Mouse (Mus musculus) ES-Bruce4 (cell line): ENCODE measurements at regions not wholly inside any gene's neighbourhood (a gene's known extent, or its start where the extent isn't known, plus 50 kb on each side); places are given as distances from the start of the nearest gene placed in this dataset.

Source experiments
- H3K27ac ChIP-seq: 2 replicates; pipeline ENCODE4 v1.5.1; 2012; ENCODE audit warnings: low read length, inconsistent platforms; ENCODE audit not compliant: insufficient read depth
- H3K27me3 ChIP-seq: 2 replicates; pipeline ENCODE4 v1.6.1; 2012; ENCODE audit warnings: mild to moderate bottlenecking, low read length, inconsistent platforms; ENCODE audit not compliant: control insufficient read depth, poor library complexity, insufficient read depth, severe bottlenecking
- H3K36me3 ChIP-seq: 2 replicates; pipeline ENCODE4 v1.6.1; 2012; ENCODE audit warnings: inconsistent platforms, mild to moderate bottlenecking, low read length, moderate library complexity; ENCODE audit not compliant: control insufficient read depth, poor library complexity, insufficient read depth, severe bottlenecking
- H3K4me1 ChIP-seq: one replicate; pipeline ENCODE4 v1.8.1; 2011; ENCODE audit warnings: low read length; ENCODE audit not compliant: control insufficient read depth, insufficient read depth
- H3K4me3 ChIP-seq: 2 replicates; pipeline ENCODE4 v1.5.1; 2011; ENCODE audit warnings: low read depth, mild to moderate bottlenecking, low read length
- H3K9ac ChIP-seq: 2 replicates; pipeline ENCODE4 v1.6.1; 2012; ENCODE audit warnings: low read depth, mild to moderate bottlenecking, inconsistent platforms; ENCODE audit not compliant: poor library complexity, severe bottlenecking
- H3K9me3 ChIP-seq: replicated peaks from 2 replicates; pipeline ENCODE4 v1.6.1; 2012; ENCODE audit warnings: mild to moderate bottlenecking, low read length, inconsistent platforms; ENCODE audit not compliant: control insufficient read depth, poor library complexity, insufficient read depth, severe bottlenecking
- CTCF ChIP-seq: IDR thresholded peaks from one replicate; pipeline ENCODE4 v1.8.1; 2011; ENCODE audit warnings: low read depth, low read length
- EP300 ChIP-seq: IDR thresholded peaks from 2 replicates; pipeline ENCODE4 v1.6.1; 2011; ENCODE audit warnings: low read depth, low read length; ENCODE audit not compliant: insufficient read depth
- POLR2A ChIP-seq: IDR thresholded peaks from one replicate; pipeline ENCODE4 v1.8.1; 2011; ENCODE audit warnings: low read length; ENCODE audit not compliant: insufficient read depth

DNA sequence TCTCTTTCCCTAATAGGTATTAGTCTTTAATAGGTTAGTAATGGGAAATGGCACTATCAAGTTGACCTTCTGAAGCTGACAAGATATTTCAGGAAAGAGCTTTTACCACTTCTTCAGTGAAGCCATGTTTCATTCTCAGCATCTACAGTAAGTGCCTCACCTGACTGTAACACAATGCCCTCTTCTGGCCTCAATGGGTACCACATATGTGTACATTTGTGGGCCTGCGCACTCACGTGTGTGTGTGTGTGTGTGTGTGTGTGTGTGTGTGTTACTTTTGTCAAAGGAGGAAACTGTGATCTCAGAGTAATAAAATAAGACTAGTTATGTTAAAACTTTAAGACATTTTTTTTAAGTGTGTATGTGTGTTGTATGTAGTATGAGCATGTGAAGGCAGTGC lies 601.8 kb upstream of the Ddx18 start:
- Histone ChIP-seq H3K4me3 (no peak overlapping the region), H3K27me3 (no peaks in the 10 kb centered on the region), H3K36me3 (no peaks in the 10 kb centered on the region), H3K9me3 (no peaks in the 10 kb centered on the region), H3K9ac (no peak overlapping the region), H3K4me1 (no peaks in the 10 kb centered on the region), H3K27ac (no peak overlapping the region)
- no peak for TF ChIP-seq CTCF
- TF ChIP-seq EP300: no peak
- no peak for TF ChIP-seq POLR2A

DNA sequence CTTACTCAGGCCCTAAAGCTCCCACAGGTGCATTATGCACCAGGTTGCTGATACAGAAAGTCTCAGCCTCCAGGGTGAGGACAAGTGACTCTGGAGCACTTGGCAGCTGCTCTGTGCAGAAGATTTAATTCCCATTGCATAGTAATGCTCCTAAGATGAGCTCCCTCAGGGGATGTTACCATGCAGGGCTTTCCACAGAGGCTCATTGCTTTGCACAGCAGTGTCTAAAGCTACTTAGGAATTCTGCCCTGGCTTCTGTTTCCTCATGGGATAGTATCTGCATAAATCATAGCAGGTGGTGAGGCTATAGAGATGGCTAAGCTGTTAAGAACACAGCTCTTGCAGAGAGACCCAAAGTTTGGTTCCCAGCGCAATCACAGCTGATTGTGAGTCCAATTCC lies 594.0 kb upstream of the Ddx18 start:
- H3K4me1 ChIP-seq: no peaks in the 10 kb centered on the region
- no peak for TF ChIP-seq EP300
- TF ChIP-seq POLR2A: no peak
- no peak for TF ChIP-seq CTCF

DNA sequence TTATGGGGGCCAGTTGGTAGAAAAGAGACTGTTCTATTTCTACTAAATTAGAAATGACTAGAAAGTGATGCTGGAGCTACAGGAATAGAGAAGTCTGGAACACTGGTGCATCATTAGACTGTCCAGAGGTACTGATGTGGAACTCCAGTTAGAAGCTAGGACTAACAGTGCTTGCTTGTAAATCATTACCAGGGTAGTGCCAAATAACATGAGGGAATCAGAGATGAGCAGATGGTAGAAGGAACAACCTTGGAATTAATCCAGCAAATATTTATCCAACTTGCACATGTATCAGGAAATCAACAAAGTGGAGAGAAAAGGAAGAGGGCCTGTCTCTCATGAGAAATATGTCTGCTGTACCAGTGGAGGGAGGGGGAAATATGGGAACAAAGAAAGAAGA lies 573.6 kb upstream of the Ddx18 start:
- Histone ChIP-seq H3K27ac (no peak overlapping the region), H3K36me3 (no peaks in the 10 kb centered on the region), H3K9ac (no peak overlapping the region), H3K4me3 (no peak overlapping the region), H3K9me3 (no peaks in the 10 kb centered on the region), H3K27me3 (no peaks in the 10 kb centered on the region), H3K4me1 (no peaks in the 10 kb centered on the region)
- no peak for TF ChIP-seq EP300
- no peak for TF ChIP-seq POLR2A
- no peak for TF ChIP-seq CTCF

More for the DNA sequence above, 594.0 kb upstream of the Ddx18 start:
- Histone ChIP-seq H3K9ac (no peak overlapping the region), H3K36me3 (no peaks in the 10 kb centered on the region), H3K4me3 (no peak overlapping the region), H3K9me3 (no peaks in the 10 kb centered on the region), H3K27ac (no peak overlapping the region), H3K27me3 (no peaks in the 10 kb centered on the region)

DNA sequence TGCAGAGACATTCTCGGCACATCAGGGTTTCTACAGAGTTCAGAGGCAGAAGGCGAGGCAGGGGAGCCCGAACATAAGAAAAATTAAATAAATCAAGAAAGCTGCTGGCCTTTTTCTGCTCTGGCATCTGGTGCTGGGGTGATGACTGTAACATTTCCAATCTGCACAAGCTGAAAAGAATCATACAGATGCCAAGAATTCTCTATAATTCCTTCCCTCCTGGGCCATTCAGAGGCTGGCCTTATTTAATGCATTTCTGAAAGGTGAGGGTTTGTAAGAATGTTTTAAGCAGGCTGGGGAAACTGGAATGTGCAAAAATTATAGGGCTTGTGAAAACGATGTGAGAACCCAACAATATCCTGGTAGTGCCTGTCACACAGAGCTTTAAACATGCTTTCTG lies 556.2 kb upstream of the Ddx18 start:
- H3K9me3 ChIP-seq: no peaks in the 10 kb centered on the region
- H3K27ac ChIP-seq: no peak overlapping the region
- TF ChIP-seq CTCF (no peak), POLR2A (no peak), EP300 (no peak)
- no peaks in the 10 kb centered on the region for H3K4me1 ChIP-seq
- H3K4me3 ChIP-seq: no peak overlapping the region
- no peaks in the 10 kb centered on the region for H3K36me3 ChIP-seq
- H3K9ac ChIP-seq: no peak overlapping the region
- no peaks in the 10 kb centered on the region for H3K27me3 ChIP-seq

DNA sequence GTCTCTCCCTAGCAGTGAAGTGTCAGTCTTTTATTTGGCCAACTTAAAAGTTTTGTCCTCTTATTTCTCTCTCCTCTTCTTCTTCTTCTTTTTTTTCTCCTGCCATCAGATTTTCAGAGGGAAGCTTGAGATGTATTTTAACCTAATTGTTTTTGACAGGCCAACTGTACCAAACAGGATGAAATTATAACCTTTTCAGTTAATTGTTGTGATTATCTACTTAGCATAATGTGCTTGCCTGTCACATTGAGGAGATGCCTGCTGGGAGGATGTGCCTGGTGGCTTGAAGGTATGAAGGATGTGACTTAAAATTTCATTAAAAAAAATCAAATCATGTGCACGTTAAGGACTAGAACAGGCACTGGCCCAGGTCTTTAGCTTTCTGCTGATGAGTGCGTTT lies 527.9 kb upstream of the Ddx18 start:
- H3K27ac ChIP-seq: no peak overlapping the region
- no peaks in the 10 kb centered on the region for H3K4me1 ChIP-seq
- no peaks in the 10 kb centered on the region for H3K27me3 ChIP-seq
- H3K9ac ChIP-seq: no peak overlapping the region
- no peaks in the 10 kb centered on the region for H3K36me3 ChIP-seq
- H3K9me3 ChIP-seq: no peaks in the 10 kb centered on the region
- TF ChIP-seq POLR2A: no peak
- TF ChIP-seq CTCF: no peak
- no peak overlapping the region for H3K4me3 ChIP-seq

DNA sequence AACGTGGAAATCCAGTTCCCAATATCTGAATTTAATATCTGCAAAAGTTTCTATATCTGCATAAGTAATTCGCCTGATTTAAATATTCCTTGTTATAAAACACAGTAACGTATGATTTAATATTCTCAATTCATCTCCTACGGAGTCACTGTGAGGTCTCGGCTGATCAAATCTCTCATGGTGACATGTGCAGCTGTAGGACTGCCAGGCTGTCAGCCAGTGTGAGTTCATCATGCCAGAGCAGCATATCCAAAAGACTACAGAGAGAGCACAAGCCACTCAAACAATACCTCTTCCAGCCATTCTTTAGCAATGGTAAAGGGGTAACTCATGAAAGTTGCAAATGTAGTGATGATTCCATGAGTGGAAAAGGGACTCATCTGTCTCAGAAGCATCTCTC lies 514.7 kb upstream of the Ddx18 start:
- Histone ChIP-seq H3K9ac (no peak overlapping the region), H3K36me3 (no peaks in the 10 kb centered on the region), H3K27ac (no peak overlapping the region)

More for the DNA sequence above, 514.7 kb upstream of the Ddx18 start:
- Histone ChIP-seq H3K9me3 (no peaks in the 10 kb centered on the region), H3K27me3 (no peaks in the 10 kb centered on the region), H3K4me3 (no peak overlapping the region), H3K4me1 (no peaks in the 10 kb centered on the region)
- TF ChIP-seq EP300: no peak
